Mouse (Mus musculus): Measurements from ENCODE around the gene Mblac1.

GRCm38 (mm10) chr5:138187661-138188306 lies 6.3 kb upstream of the Mblac1 start:
- TF ChIP-seq CTCF (IDR thresholded peaks at IDR 0.05; ENCODE audit: low read depth, low read length) = no peak
- no peak for TF ChIP-seq POLR2A (IDR thresholded peaks at IDR 0.05; ENCODE audit: extremely low read depth, insufficient read depth, low read length)
